Mouse (Mus musculus) urinary bladder, adult 2 months (tissue): ENCODE data around the gene Abcc6. TPM values are rescaled to one million over a fixed set of nuclear protein-coding genes. Genes with fewer than 3 reads are reported as not detected.
A peak's percentile ranks its signal among the peaks of the same experiment; 100 is the strongest.

Experiments
- DNase-seq: peaks from one replicate; pipeline ENCODE4 v3.0.0; 2022; ENCODE audit warnings: low spot score
- polyA plus RNA-seq: library from polyadenylated mRNA; depleted of rRNA; stranded (reverse); fragments of >200 nt; gene quantifications from 2 replicates; pipeline ENCODE4 v1.2.3, GENCODE M21; 2012; rRNA removed

Abcc6 gene
- polyA plus RNA-seq, result 2.0 and 2.2 TPM in 2 replicates

GRCm38 (mm10) chr7:46030145-46030488 is at the start of gene Abcc6:
TSS of gene Abcc6 (minus strand) at chr7:46030302.
- no peak for DNase-seq

DNA sequence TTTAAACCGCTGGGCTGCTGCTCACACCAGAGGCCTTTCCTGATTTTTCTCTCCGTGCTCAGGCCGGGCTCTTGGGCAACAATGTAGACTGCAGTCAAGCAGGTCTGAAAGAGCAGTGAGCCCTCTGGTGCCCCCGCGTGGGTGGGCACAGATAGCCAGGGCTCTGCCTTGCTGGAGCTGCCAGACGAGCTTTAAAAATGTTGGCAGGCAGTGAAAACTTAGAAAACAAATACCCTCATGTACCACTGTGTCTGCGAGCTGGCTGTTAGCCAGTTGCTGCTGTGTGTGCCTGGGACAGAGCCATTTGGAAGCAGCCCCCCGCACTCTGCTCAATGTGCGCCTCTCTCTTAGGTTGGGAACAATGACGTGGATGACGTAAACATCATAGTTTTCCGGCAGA is 47.6 kb upstream of the Abcc6 start:
- DNase-seq, result no peak

DNA sequence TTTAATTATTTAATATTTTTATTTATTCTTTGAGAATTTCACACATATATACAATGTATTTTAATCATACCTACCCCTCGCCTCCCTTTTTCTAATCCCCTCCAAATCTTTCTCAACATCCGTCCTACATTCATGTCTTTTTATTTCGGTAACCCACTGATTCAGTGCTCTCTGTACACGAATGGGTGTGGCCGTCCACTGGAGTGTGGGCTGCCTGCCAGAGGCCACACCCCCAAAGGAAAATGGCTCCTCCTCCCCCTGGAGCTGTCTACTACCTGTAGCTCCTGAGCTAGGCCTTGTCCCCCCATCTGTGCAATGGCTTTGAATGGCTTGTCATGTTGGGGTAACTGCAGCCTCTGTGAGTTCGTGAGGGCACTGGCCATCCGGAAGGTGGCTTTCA is 46.7 kb upstream of the Abcc6 start:
- no peak for DNase-seq

- no peak for DNase-seq
Observed at GRCm38 (mm10) chr7:46068831-46069230, 38.7 kb upstream of the Abcc6 start.

DNA sequence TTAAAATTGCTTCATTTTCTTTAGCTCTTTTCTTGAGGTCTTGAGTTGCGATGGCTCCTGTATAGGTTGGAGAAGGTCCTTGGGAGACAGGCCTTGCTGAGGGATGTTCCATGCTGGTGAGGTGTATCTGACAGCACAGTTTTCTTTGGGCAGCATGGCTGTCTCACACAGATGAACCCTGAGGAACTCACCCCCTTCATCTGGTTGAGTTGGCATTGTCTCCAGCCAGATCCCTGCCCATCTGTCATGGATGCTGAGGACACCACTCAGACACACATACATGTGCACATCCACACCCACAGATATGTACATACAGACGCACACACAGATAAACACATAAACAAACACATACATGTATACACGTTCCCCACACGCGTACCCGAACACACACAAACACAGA is 33.2 kb upstream of the Abcc6 start:
- DNase-seq, result no peak

GRCm38 (mm10) chr7:46061614-46062013 is 31.5 kb upstream of the Abcc6 start:
- no peak for DNase-seq

DNA sequence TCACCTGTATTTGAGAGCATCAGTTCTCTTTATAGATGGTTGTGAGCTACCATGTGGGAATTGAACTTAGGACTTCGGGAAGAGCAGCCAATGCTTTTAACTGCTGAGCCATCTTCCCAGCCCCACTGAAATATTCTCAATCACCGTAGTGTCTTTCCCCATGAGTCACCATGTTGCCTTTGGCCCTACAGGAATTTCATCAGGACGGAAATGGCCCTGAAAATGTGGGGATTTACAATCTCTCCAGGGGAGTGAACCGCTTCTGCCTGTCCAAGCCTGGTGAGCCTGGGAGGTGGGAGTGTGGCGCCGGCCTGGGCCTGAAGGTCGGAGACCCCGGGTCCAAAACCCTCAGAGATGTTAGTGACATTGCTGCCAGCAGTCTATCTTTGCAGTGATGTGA is 30.6 kb upstream of the Abcc6 start:
- no peak for DNase-seq

GRCm38 (mm10) chr7:46058882-46059281 is 28.8 kb upstream of the Abcc6 start:
- no peak for DNase-seq

DNA sequence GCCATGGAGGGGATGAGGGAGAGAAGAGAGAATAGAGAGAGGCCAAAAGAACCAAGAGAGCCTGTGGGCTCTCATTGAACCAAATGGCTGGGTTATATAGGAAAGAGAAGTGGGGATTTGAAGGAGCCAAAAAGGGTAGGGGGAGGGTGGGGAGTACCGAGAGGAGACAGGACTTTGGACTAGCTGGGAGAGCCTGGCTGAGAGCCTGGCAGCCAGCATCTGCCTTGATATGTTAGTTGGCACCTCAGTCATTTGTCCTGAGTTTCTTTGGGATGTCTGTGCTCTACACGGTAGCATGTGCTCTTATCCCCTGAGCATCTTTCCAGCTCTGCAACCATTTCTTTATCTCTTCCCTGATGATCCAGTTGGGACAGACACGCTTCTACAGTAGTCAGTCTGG is 23.5 kb upstream of the Abcc6 start:
- no peak for DNase-seq

GRCm38 (mm10) chr7:46052161-46052821 is 22.2 kb upstream of the Abcc6 start:
- no peak for DNase-seq

GRCm38 (mm10) chr7:46049981-46050380 is 19.9 kb upstream of the Abcc6 start:
- DNase-seq, result no peak

- no peak for DNase-seq
Observed at GRCm38 (mm10) chr7:46047873-46048562, 17.9 kb upstream of the Abcc6 start.

DNA sequence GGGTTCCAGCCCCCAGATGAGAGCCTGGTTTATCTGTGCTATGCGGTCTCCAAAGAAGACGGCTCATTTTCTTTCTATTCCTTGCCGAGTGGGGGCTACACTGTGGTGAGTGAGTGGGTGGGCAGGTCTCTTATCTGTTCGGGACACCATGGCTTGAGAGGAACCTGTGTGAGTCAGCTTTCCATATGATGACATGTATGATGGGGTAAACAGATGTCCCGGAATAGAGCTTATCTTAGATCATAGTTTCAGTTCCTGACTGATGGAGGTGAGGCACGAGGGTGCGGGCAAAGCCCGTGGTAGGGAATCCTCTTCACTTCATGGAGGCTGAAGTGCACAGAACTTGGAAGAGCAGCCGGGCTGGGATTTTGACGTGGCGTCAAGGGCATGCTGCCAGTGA is 15.8 kb upstream of the Abcc6 start:
- no peak for DNase-seq

DNA sequence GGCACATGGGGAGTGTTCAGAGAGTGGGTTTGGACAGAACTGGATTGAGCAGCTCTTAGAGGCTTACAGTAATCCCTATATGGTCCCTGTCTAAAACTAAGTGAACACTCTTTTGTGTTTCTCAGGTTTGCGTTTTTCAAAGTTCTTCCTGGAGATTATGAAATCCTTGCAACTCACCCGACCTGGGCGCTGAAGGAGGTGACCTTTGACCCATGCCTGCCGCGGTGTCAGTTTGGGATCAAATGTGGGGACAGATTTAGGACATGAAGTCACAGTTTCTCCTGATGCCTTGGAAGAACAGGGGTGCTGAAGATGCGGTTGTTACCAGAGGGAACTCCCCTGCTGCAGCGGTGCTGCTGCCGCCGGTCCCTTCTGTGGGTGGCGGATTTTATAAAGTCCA is 14.0 kb upstream of the Abcc6 start:
- DNase-seq, result no peak

DNA sequence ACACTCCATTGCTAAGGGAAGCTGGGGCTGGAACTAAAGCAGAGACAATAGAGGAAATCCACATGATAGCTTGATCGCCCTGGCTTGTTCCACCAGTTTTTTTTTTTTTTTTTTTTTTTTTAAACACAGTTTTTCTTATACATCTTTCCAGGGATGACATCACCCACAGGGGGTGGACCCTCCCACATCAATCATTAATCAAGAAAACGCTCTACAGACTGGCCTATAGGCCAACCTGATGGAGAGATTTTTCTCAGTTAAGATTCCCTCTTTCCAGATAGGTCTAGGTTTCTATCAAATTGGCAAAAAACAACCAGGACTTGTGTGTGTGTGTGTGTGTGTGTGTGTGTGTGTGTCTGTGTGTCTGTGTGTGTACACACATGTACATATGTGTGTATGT is 9.8 kb upstream of the Abcc6 start:
- no peak for DNase-seq

DNA sequence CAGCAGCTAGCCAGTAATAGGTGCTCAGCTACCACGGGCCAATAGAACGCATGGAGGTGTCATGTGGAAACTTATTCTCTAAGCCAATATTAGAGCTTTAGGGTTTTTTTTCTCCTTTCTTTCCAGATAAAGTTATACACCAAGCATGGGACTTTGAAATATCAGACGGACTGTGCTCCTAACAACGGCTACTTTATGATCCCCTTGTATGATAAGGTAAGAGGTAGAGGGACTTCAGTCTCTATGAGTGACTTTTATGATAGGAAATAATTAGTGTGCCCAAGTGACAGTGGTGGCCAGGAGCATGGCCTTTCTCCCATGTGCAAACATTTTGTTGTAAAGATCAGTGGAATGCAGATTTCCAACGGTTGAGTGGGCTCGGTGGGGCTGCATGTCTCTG is 7.3 kb upstream of the Abcc6 start:
- no peak for DNase-seq

GRCm38 (mm10) chr7:46035468-46035867 is 5.4 kb upstream of the Abcc6 start:
- DNase-seq, result no peak

DNA sequence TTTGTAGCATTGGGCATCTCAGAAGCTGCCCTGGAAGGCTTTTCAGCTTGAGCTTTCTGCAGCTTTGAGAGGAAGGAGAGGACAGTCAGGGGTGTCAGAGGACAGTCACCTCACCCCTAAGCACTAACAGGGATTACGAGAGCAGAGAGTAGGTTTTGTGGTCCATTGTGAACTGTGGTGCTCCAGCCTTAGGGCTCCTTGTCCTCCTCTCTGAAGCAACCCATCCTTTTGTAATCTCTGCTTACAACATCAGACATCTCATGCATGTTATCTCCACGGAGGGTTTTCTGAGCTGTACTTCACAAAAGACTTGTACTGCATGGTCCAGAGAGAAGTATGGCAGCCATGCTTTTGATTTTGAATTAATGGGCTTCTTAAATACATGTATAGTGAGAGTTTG is 4.9 kb upstream of the Abcc6 start:
- no peak for DNase-seq

DNA sequence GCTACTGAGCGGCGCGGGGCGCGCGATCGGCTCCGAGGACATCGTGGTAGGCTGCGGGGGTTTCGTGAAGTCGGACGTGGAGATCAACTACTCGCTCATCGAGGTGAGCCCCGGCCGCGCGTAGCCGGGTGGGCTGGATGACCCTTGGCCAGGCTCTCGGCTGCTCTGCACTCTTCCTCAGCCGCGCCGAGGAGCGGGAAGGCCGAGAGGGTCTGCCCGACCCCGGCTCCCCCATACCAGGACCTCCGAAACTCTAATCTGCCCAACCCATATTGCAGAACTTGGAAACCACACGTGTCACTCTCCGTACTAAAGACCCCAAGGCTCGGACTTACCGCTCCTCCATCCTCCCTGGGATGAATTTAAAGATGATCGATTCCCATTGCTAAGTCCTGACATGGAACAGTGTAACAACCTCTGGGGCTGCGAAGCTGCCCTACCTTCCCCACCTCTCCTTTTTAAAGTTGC is 3.8 kb upstream of the Abcc6 start:
- no peak for DNase-seq

- DNase-seq, result peak; percentile 92
Observed at GRCm38 (mm10) chr7:46033109-46033869, 3.2 kb upstream of the Abcc6 start, which contains the start of gene Nomo1. TSS of gene Nomo1 (plus strand) at chr7:46033698.

DNA sequence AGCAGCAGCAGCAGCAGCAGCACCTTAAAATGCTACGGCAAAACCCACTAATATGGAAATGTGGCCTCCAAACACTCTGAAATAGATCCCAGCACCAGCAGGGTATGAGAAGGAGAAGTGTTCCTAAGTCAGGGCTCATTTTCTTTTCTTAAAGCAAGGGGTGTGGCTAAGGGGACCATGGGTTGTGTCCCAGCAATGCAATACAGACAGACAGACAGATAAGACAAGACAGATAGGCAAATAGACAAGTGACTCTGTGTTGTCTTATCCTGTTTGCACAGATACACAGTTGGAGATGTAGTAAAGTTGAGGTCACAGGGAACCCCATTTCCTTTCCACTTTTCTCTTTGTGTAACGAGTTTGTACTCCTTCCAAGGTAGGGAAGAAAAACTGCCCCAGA is 973 bp upstream of the Abcc6 start:
- DNase-seq, result no peak

GRCm38 (mm10) chr7:46029299-46030144 is 580 bp downstream of the Abcc6 start:
- DNase-seq, result no peak
